Mouse (Mus musculus) heart, postnatal 0 days (tissue): ENCODE measurements around the gene 4921530L21Rik.

ENCODE experiments used
- CTCF ChIP-seq: IDR thresholded peaks from 2 replicates; pipeline ENCODE4 v1.5.1; 2016; ENCODE audit warnings: antibody characterized with exemption, control low read depth, low read depth
- EP300 ChIP-seq: IDR thresholded peaks from 2 replicates; pipeline ENCODE4 v1.6.1; 2016; ENCODE audit warnings: antibody characterized with exemption, low read depth

DNA sequence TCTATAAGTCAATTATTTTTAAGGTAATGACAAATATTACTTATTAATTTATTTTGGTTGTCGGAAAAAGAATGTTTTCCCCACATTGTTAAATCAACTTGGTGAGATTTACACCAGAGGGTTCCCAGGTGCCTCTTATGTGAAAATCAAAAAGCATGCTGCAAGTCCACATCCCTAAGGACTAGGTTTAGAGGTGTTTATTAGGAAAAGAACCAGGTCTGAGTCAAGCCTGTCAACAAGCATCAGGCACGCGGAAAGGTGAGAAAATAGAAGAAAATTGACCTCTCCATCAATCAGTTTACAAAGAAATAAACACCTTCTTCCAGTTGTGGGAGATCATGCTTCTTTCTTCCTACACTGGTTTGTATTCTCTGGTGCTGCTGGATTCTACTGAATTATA lies 18.1 kb upstream of the 4921530L21Rik start:
- TF ChIP-seq CTCF (no peak), EP300 (no peak)
